Comparison of ENCODE assay signal across 9 mouse cellular contexts in genomic region chr10:60445031-60445593, GRCm38 (mm10). TPM values are rescaled to one million over a fixed set of nuclear protein-coding genes. Genes with fewer than 3 reads are reported as not detected.
A peak's percentile ranks its signal among the peaks of the same experiment; 100 is the strongest.
DNase-seq lines count a peak whose midpoint lies in the region; ATAC-seq and TF ChIP-seq lines count a peak whose summit lies in the region.
"Had no signal": no experiment of that assay in that cellular context is flagged by ENCODE, and none has a peak within 500 bp of the region (broad histone marks: within the 10 kb centered on the region; RNA-seq: fewer than 3 reads in every experiment).

No protein-coding gene starts in this region.

- no peak overlapping the region for H3K4me3 ChIP-seq in embryonic facial prominence, embryonic 11.5 days (ENCODE audit: low read depth, low read length)
- H3K4me3 ChIP-seq in stomach, postnatal 0 days (ENCODE audit: low read depth, low read length): no peak overlapping the region
- H3K4me3 ChIP-seq: heart, embryonic 15.5 days had no signal

- peak; percentile 56; the same call in 1 of the 2 replicates for ATAC-seq in embryonic facial prominence, embryonic 11.5 days (replicated peaks; ENCODE audit: insufficient number of reproducible peaks, low FRiP score, low TSS enrichment, low read depth)
- 0 out of 2 replicates have a peak, but pooled peaks have one; percentile 41 for ATAC-seq in stomach, postnatal 0 days (ENCODE audit: low FRiP score, low TSS enrichment)

- no peaks in the 10 kb centered on the region for H3K4me1 ChIP-seq in embryonic facial prominence, embryonic 11.5 days (ENCODE audit: control insufficient read depth, insufficient read depth, low read length)
- H3K4me1 ChIP-seq in stomach, postnatal 0 days (replicated peaks; ENCODE audit: control insufficient read depth, insufficient read depth): no peaks in the 10 kb centered on the region
- H3K4me1 ChIP-seq: heart, embryonic 15.5 days had no signal

- no peaks in the 10 kb centered on the region for H3K27me3 ChIP-seq in embryonic facial prominence, embryonic 11.5 days (ENCODE audit: control insufficient read depth, insufficient read depth, low read length)
- no peaks in the 10 kb centered on the region for H3K27me3 ChIP-seq in stomach, postnatal 0 days (ENCODE audit: control insufficient read depth, insufficient read depth, low read length)

- H3K9ac ChIP-seq in embryonic facial prominence, embryonic 11.5 days (replicated peaks; ENCODE audit: low read length): no peak overlapping the region
- H3K9ac ChIP-seq in stomach, postnatal 0 days (ENCODE audit: low read length): no peak overlapping the region
- H3K9ac ChIP-seq: heart, embryonic 15.5 days had no signal

- no peaks in the 10 kb centered on the region for H3K9me3 ChIP-seq in embryonic facial prominence, embryonic 11.5 days (replicated peaks; ENCODE audit: control insufficient read depth, low read length)
- H3K9me3 ChIP-seq in stomach, postnatal 0 days (ENCODE audit: control insufficient read depth, low read length): no peaks in the 10 kb centered on the region
- H3K9me3 ChIP-seq: heart, embryonic 15.5 days had no signal

- TF ChIP-seq EP300 in stomach, postnatal 0 days (optimal IDR thresholded peaks at IDR 0.05): no peak

- peak; percentile 52 for DNase-seq in left cerebral cortex, postnatal 4 days
- no peak for DNase-seq in left cerebral cortex, adult 18-20 months (ENCODE audit: low spot score in 2 of 2)
- DNase-seq in adrenal gland, adult 8-10 months: peak; percentile 30
- peak; percentile 74 for DNase-seq in embryonic facial prominence, embryonic 11.5 days (ENCODE audit: low spot score)
- peak; percentile 96 for DNase-seq in kidney, postnatal 4 days
- peak; percentile 56 for DNase-seq in stomach, postnatal 0 days (ENCODE audit: low spot score)
- no peak for DNase-seq in MN1 (ENCODE audit: low spot score)
- no peak for DNase-seq in cerebellum, adult 9-11 months

- no peak overlapping the region for H3K4me2 ChIP-seq in embryonic facial prominence, embryonic 11.5 days (ENCODE audit: low read depth, low read length)
- no peak overlapping the region for H3K4me2 ChIP-seq in stomach, postnatal 0 days (replicated peaks; ENCODE audit: low read depth)
- H3K4me2 ChIP-seq: heart, embryonic 15.5 days had no signal

- intact Hi-C loops in left cerebral cortex, postnatal 4 days (cut with DNase I): no loop called here

- 68% methylated on average over 8 of the region's 8 CpGs for WGBS in embryonic facial prominence, embryonic 11.5 days
- WGBS in stomach, postnatal 0 days: 54% methylated on average over 8 of the region's 8 CpGs

- no peak overlapping the region for H3K27ac ChIP-seq in embryonic facial prominence, embryonic 11.5 days (replicated peaks; ENCODE audit: low read depth, low read length)
- no peak overlapping the region for H3K27ac ChIP-seq in stomach, postnatal 0 days (replicated peaks)
- H3K27ac ChIP-seq: heart, embryonic 15.5 days had no signal

- no peak for TF ChIP-seq CTCF in stomach, postnatal 0 days (IDR thresholded peaks at IDR 0.05; ENCODE audit: low read depth)

- no peaks in the 10 kb centered on the region for H3K36me3 ChIP-seq in embryonic facial prominence, embryonic 11.5 days (replicated peaks; ENCODE audit: control insufficient read depth, insufficient read depth, low read depth, low read length)
- no peaks in the 10 kb centered on the region for H3K36me3 ChIP-seq in stomach, postnatal 0 days (ENCODE audit: control insufficient read depth, insufficient read depth, low read length)
- H3K36me3 ChIP-seq: heart, embryonic 15.5 days had no signal

RNA-seq across cellular contexts. Expression of gene Gm17455, which starts 45.6 kb away (rescaled TPM):
- 1 to 10 TPM; 1.2 to 2.1 TPM for total RNA-seq in left cerebral cortex, postnatal 4 days (2021)
- not detected for total RNA-seq in left cerebral cortex, adult 18-20 months (2021)
- total RNA-seq in adrenal gland, adult 8-10 months (2022): not detected
- polyA plus RNA-seq in embryonic facial prominence, embryonic 11.5 days (2014; fragmentation: Nextera tagmentation; extraction: Ambion mirVana): 1.2 and 1.3 TPM in 2 replicates
- 0.74 and 1.0 TPM in 2 replicates for polyA plus RNA-seq in stomach, postnatal 0 days (2015; fragmentation: Nextera tagmentation; extraction: Ambion mirVana)

Comparison
In these comparisons a context has a peak if more than half of its experiments do, and no peak if none do; other contexts are left out.
1. DNase-seq: peak in left cerebral cortex, postnatal 4 days (single experiment), adrenal gland, adult 8-10 months (single experiment), embryonic facial prominence, embryonic 11.5 days (single experiment), kidney, postnatal 4 days (2 of 2) and stomach, postnatal 0 days (single experiment); none in left cerebral cortex, adult 18-20 months (0 of 2), MN1 (single experiment) and cerebellum, adult 9-11 months (single experiment).